In genomic region chr4:155736421-155736820, GRCm38 (mm10) we compare ENCODE assay signal across 11 mouse cellular contexts. TPM values are rescaled to one million over a fixed set of nuclear protein-coding genes. Genes with fewer than 3 reads are reported as not detected.
A peak's percentile ranks its signal among the peaks of the same experiment; 100 is the strongest.
DNase-seq lines count a peak whose midpoint lies in the region; ATAC-seq lines count a peak whose summit lies in the region.
"Had no signal": no experiment of that assay in that cellular context is flagged by ENCODE, and none has a peak within 500 bp of the region (broad histone marks: within the 10 kb centered on the region; RNA-seq: fewer than 3 reads in every experiment).

No protein-coding gene starts in this region.

- H3K27ac ChIP-seq in liver, embryonic 13.5 days: 0 out of 2 replicates have a peak overlapping the region, but pooled peaks have one; percentile 7
- no peak overlapping the region for H3K27ac ChIP-seq in liver, embryonic 12.5 days
- no peak overlapping the region for H3K27ac ChIP-seq in embryonic facial prominence, embryonic 15.5 days (replicated peaks)
- no peak overlapping the region for H3K27ac ChIP-seq in hindbrain, embryonic 12.5 days
- H3K27ac ChIP-seq in midbrain, embryonic 16.5 days (ENCODE audit: low read length): no peak overlapping the region
- H3K27ac ChIP-seq in heart, embryonic 10.5 days: no peak overlapping the region
- H3K27ac ChIP-seq: heart, adult 2 months had no signal

- no peaks in the 10 kb centered on the region for H3K27me3 ChIP-seq in liver, embryonic 13.5 days
- H3K27me3 ChIP-seq in liver, embryonic 12.5 days (replicated peaks): no peaks in the 10 kb centered on the region
- no peaks in the 10 kb centered on the region for H3K27me3 ChIP-seq in embryonic facial prominence, embryonic 15.5 days
- no peaks in the 10 kb centered on the region for H3K27me3 ChIP-seq in hindbrain, embryonic 12.5 days
- H3K27me3 ChIP-seq in midbrain, embryonic 16.5 days (ENCODE audit: control insufficient read depth, insufficient read depth, low read depth, low read length): no peaks in the 10 kb centered on the region
- no peaks in the 10 kb centered on the region for H3K27me3 ChIP-seq in heart, embryonic 10.5 days (ENCODE audit: insufficient read depth, poor library complexity, severe bottlenecking)

- 82% methylated on average over 5 of the region's 5 CpGs for WGBS in liver, embryonic 13.5 days (ENCODE audit: insufficient replicate concordance)
- WGBS in liver, embryonic 12.5 days (ENCODE audit: insufficient replicate concordance): 83% methylated on average over 5 of the region's 5 CpGs
- WGBS in embryonic facial prominence, embryonic 15.5 days: 89% methylated on average over 5 of the region's 5 CpGs
- 91% methylated on average over 5 of the region's 5 CpGs for WGBS in hindbrain, embryonic 12.5 days
- WGBS in midbrain, embryonic 16.5 days: 94% methylated on average over 5 of the region's 5 CpGs
- WGBS in heart, embryonic 10.5 days: 89% methylated on average over 5 of the region's 5 CpGs

- H3K4me1 ChIP-seq in liver, embryonic 13.5 days (replicated peaks): peaks cover 34% of the 10 kb centered on the region
- peaks cover 40% of the 10 kb centered on the region for H3K4me1 ChIP-seq in liver, embryonic 12.5 days
- peaks cover 34% of the 10 kb centered on the region for H3K4me1 ChIP-seq in embryonic facial prominence, embryonic 15.5 days
- H3K4me1 ChIP-seq in hindbrain, embryonic 12.5 days: peaks cover 34% of the 10 kb centered on the region
- H3K4me1 ChIP-seq in midbrain, embryonic 16.5 days (ENCODE audit: control insufficient read depth, insufficient read depth, low read length): peaks cover 26% of the 10 kb centered on the region
- peaks cover 29% of the 10 kb centered on the region for H3K4me1 ChIP-seq in heart, embryonic 10.5 days

- intact Hi-C loops in left cerebral cortex, postnatal 36 days (cut with DNase I): no loop called here

- no peak overlapping the region for H3K9ac ChIP-seq in liver, embryonic 13.5 days
- H3K9ac ChIP-seq in liver, embryonic 12.5 days: no peak overlapping the region
- no peak overlapping the region for H3K9ac ChIP-seq in embryonic facial prominence, embryonic 15.5 days
- H3K9ac ChIP-seq in hindbrain, embryonic 12.5 days: no peak overlapping the region
- H3K9ac ChIP-seq in midbrain, embryonic 16.5 days (ENCODE audit: low read depth, low read length): no peak overlapping the region

- no peak for DNase-seq in liver, embryonic 13.5 days
- no peak for DNase-seq in left cerebral cortex, postnatal 36 days (ENCODE audit: low spot score in 2 of 2)
- no peak for DNase-seq in lung, postnatal 10 days
- DNase-seq in heart, embryonic 10.5 days (ENCODE audit: low spot score): no peak
- DNase-seq: heart, adult 2 months had no signal

- H3K4me3 ChIP-seq in liver, embryonic 13.5 days (replicated peaks): no peak overlapping the region
- no peak overlapping the region for H3K4me3 ChIP-seq in liver, embryonic 12.5 days
- peak overlapping the region; percentile 87; the same call in 1 of the 2 replicates for H3K4me3 ChIP-seq in embryonic facial prominence, embryonic 15.5 days (replicated peaks)
- 0 out of 2 replicates have a peak overlapping the region, but pooled peaks have one; percentile 73 for H3K4me3 ChIP-seq in hindbrain, embryonic 12.5 days
- no peak overlapping the region; the same call in 1 of the 2 replicates for H3K4me3 ChIP-seq in midbrain, embryonic 16.5 days (ENCODE audit: low read depth, low read length)
- H3K4me3 ChIP-seq in heart, embryonic 10.5 days: no peak overlapping the region

- H3K9me3 ChIP-seq in liver, embryonic 13.5 days (replicated peaks): no peaks in the 10 kb centered on the region
- no peaks in the 10 kb centered on the region for H3K9me3 ChIP-seq in liver, embryonic 12.5 days (replicated peaks)
- no peaks in the 10 kb centered on the region for H3K9me3 ChIP-seq in embryonic facial prominence, embryonic 15.5 days (replicated peaks)
- no peaks in the 10 kb centered on the region for H3K9me3 ChIP-seq in hindbrain, embryonic 12.5 days (replicated peaks)
- no peaks in the 10 kb centered on the region for H3K9me3 ChIP-seq in midbrain, embryonic 16.5 days (replicated peaks; ENCODE audit: control insufficient read depth, low read length, poor library complexity, severe bottlenecking)
- no peaks in the 10 kb centered on the region for H3K9me3 ChIP-seq in heart, embryonic 10.5 days

- peaks cover 40% of the 10 kb centered on the region for H3K36me3 ChIP-seq in liver, embryonic 13.5 days
- H3K36me3 ChIP-seq in liver, embryonic 12.5 days: peaks cover 42% of the 10 kb centered on the region
- peaks cover 46% of the 10 kb centered on the region for H3K36me3 ChIP-seq in embryonic facial prominence, embryonic 15.5 days
- peaks cover 37% of the 10 kb centered on the region for H3K36me3 ChIP-seq in hindbrain, embryonic 12.5 days
- H3K36me3 ChIP-seq in midbrain, embryonic 16.5 days (ENCODE audit: control insufficient read depth, insufficient read depth, low read length): peaks cover 15% of the 10 kb centered on the region
- peaks cover 55% of the 10 kb centered on the region for H3K36me3 ChIP-seq in heart, embryonic 10.5 days

- no peak for ATAC-seq in liver, embryonic 13.5 days (ENCODE audit: low read depth)
- ATAC-seq in liver, embryonic 12.5 days: no peak
- no peak for ATAC-seq in embryonic facial prominence, embryonic 15.5 days (ENCODE audit: insufficient number of reproducible peaks, low FRiP score, low TSS enrichment, low read depth)
- no peak for ATAC-seq in hindbrain, embryonic 12.5 days (ENCODE audit: low FRiP score)
- no peak for ATAC-seq in midbrain, embryonic 16.5 days
- ATAC-seq: intestine, embryonic 16.5 days had no signal

- H3K4me2 ChIP-seq in liver, embryonic 13.5 days: no peak overlapping the region
- H3K4me2 ChIP-seq in liver, embryonic 12.5 days: no peak overlapping the region
- peak overlapping the region; percentile 84; the same call in 1 of the 2 replicates for H3K4me2 ChIP-seq in embryonic facial prominence, embryonic 15.5 days (replicated peaks)
- H3K4me2 ChIP-seq in hindbrain, embryonic 12.5 days (replicated peaks): peak overlapping the region; percentile 74
- H3K4me2 ChIP-seq in midbrain, embryonic 16.5 days (ENCODE audit: low read length): peak overlapping the region; percentile 91

RNA-seq across cellular contexts. Expression of gene Tmem240, which starts 1.8 kb away (rescaled TPM):
- polyA plus RNA-seq in liver, embryonic 13.5 days (2015; fragmentation: Nextera tagmentation; extraction: Ambion mirVana): 0.07 and 0.18 TPM in 2 replicates
- polyA plus RNA-seq in liver, embryonic 12.5 days (2016; fragmentation: Nextera tagmentation; extraction: Ambion mirVana): 0.17 and 0.24 TPM in 2 replicates
- 1.6 and 2.2 TPM in 2 replicates for polyA plus RNA-seq in embryonic facial prominence, embryonic 15.5 days (2015; fragmentation: Nextera tagmentation; extraction: Ambion mirVana)
- 5.3 and 5.5 TPM in 2 replicates for polyA plus RNA-seq in hindbrain, embryonic 12.5 days (2016; fragmentation: Nextera tagmentation; extraction: Ambion mirVana)
- polyA plus RNA-seq in midbrain, embryonic 16.5 days (2015; fragmentation: Nextera tagmentation; extraction: Ambion mirVana): 22.0 and 25.3 TPM in 2 replicates
- 10 to 100 TPM; 55.5 to 62.2 TPM for total RNA-seq in left cerebral cortex, postnatal 36 days (2021)
- 0.38 and 0.54 TPM in 2 replicates for polyA plus RNA-seq in heart, embryonic 10.5 days (2016; fragmentation: Nextera tagmentation; extraction: Ambion mirVana)

RNA-seq across cellular contexts. Expression of gene Atad3a, which starts 24.5 kb away (rescaled TPM):
- polyA plus RNA-seq in liver, embryonic 13.5 days (2015; fragmentation: Nextera tagmentation; extraction: Ambion mirVana): 73.2 and 75.6 TPM in 2 replicates
- polyA plus RNA-seq in liver, embryonic 12.5 days (2016; fragmentation: Nextera tagmentation; extraction: Ambion mirVana): 101 and 110 TPM in 2 replicates
- polyA plus RNA-seq in embryonic facial prominence, embryonic 15.5 days (2015; fragmentation: Nextera tagmentation; extraction: Ambion mirVana): 84.9 and 89.9 TPM in 2 replicates
- polyA plus RNA-seq in hindbrain, embryonic 12.5 days (2016; fragmentation: Nextera tagmentation; extraction: Ambion mirVana): 81.8 and 84.7 TPM in 2 replicates
- 87.9 and 93.2 TPM in 2 replicates for polyA plus RNA-seq in midbrain, embryonic 16.5 days (2015; fragmentation: Nextera tagmentation; extraction: Ambion mirVana)
- total RNA-seq in left cerebral cortex, postnatal 36 days (2021): 10 to 100 TPM; 37.5 to 48.3 TPM
- polyA plus RNA-seq in heart, embryonic 10.5 days (2016; fragmentation: Nextera tagmentation; extraction: Ambion mirVana): 133 and 147 TPM in 2 replicates

RNA-seq across cellular contexts. Expression of gene Ssu72, which starts 31.8 kb away (rescaled TPM):
- 77.7 TPM in 2 replicates for polyA plus RNA-seq in liver, embryonic 13.5 days (2015; fragmentation: Nextera tagmentation; extraction: Ambion mirVana)
- 80.8 and 91.2 TPM in 2 replicates for polyA plus RNA-seq in liver, embryonic 12.5 days (2016; fragmentation: Nextera tagmentation; extraction: Ambion mirVana)
- 135 and 140 TPM in 2 replicates for polyA plus RNA-seq in embryonic facial prominence, embryonic 15.5 days (2015; fragmentation: Nextera tagmentation; extraction: Ambion mirVana)
- polyA plus RNA-seq in hindbrain, embryonic 12.5 days (2016; fragmentation: Nextera tagmentation; extraction: Ambion mirVana): 140 and 144 TPM in 2 replicates
- polyA plus RNA-seq in midbrain, embryonic 16.5 days (2015; fragmentation: Nextera tagmentation; extraction: Ambion mirVana): 151 and 153 TPM in 2 replicates
- 100 to 1,000 TPM in 1 of 2 experiments, 10 to 100 TPM in 1; 87.0 to 104 TPM for total RNA-seq in left cerebral cortex, postnatal 36 days (2021)
- 146 and 152 TPM in 2 replicates for polyA plus RNA-seq in heart, embryonic 10.5 days (2016; fragmentation: Nextera tagmentation; extraction: Ambion mirVana)

RNA-seq across cellular contexts. Expression of gene Vwa1, which starts 38.1 kb away (rescaled TPM):
- polyA plus RNA-seq in liver, embryonic 13.5 days (2015; fragmentation: Nextera tagmentation; extraction: Ambion mirVana): 0.43 and 0.45 TPM in 2 replicates
- 0.49 and 0.73 TPM in 2 replicates for polyA plus RNA-seq in liver, embryonic 12.5 days (2016; fragmentation: Nextera tagmentation; extraction: Ambion mirVana)
- 14.2 and 17.4 TPM in 2 replicates for polyA plus RNA-seq in embryonic facial prominence, embryonic 15.5 days (2015; fragmentation: Nextera tagmentation; extraction: Ambion mirVana)
- 12.2 and 12.9 TPM in 2 replicates for polyA plus RNA-seq in hindbrain, embryonic 12.5 days (2016; fragmentation: Nextera tagmentation; extraction: Ambion mirVana)
- polyA plus RNA-seq in midbrain, embryonic 16.5 days (2015; fragmentation: Nextera tagmentation; extraction: Ambion mirVana): 31.0 and 31.5 TPM in 2 replicates
- 10 to 100 TPM; 13.1 to 13.4 TPM for total RNA-seq in left cerebral cortex, postnatal 36 days (2021)
- 2.1 and 3.1 TPM in 2 replicates for polyA plus RNA-seq in heart, embryonic 10.5 days (2016; fragmentation: Nextera tagmentation; extraction: Ambion mirVana)
- polyA plus RNA-seq: erythroblast, embryonic 14.5 days had no signal

RNA-seq across cellular contexts. Expression of gene Fndc10, which starts 42.3 kb away (rescaled TPM):
- 0.39 and 0.49 TPM in 2 replicates for polyA plus RNA-seq in liver, embryonic 13.5 days (2015; fragmentation: Nextera tagmentation; extraction: Ambion mirVana)
- 1.9 and 2.0 TPM in 2 replicates for polyA plus RNA-seq in liver, embryonic 12.5 days (2016; fragmentation: Nextera tagmentation; extraction: Ambion mirVana)
- 13.5 and 13.9 TPM in 2 replicates for polyA plus RNA-seq in embryonic facial prominence, embryonic 15.5 days (2015; fragmentation: Nextera tagmentation; extraction: Ambion mirVana)
- 10.4 and 10.9 TPM in 2 replicates for polyA plus RNA-seq in hindbrain, embryonic 12.5 days (2016; fragmentation: Nextera tagmentation; extraction: Ambion mirVana)
- polyA plus RNA-seq in midbrain, embryonic 16.5 days (2015; fragmentation: Nextera tagmentation; extraction: Ambion mirVana): 11.4 and 12.2 TPM in 2 replicates
- total RNA-seq in left cerebral cortex, postnatal 36 days (2021): 10 to 100 TPM; 26.4 to 35.9 TPM
- 0.78 and 1.7 TPM in 2 replicates for polyA plus RNA-seq in heart, embryonic 10.5 days (2016; fragmentation: Nextera tagmentation; extraction: Ambion mirVana)

Comparison
In these comparisons a context has a peak if more than half of its experiments do, and no peak if none do; other contexts are left out.
1. H3K4me2 ChIP-seq: peak in embryonic facial prominence, embryonic 15.5 days (single experiment), hindbrain, embryonic 12.5 days (single experiment) and midbrain, embryonic 16.5 days (single experiment); none in liver, embryonic 13.5 days (single experiment) and liver, embryonic 12.5 days (single experiment).
2. H3K4me3 ChIP-seq: peak in embryonic facial prominence, embryonic 15.5 days (single experiment) and hindbrain, embryonic 12.5 days (single experiment); none in liver, embryonic 13.5 days (single experiment), liver, embryonic 12.5 days (single experiment), midbrain, embryonic 16.5 days (single experiment) and heart, embryonic 10.5 days (single experiment).